Mouse (Mus musculus) liver, embryonic 18 days (tissue): ENCODE data around the gene Miga1. TPM values are rescaled to one million over a fixed set of nuclear protein-coding genes. Genes with fewer than 3 reads are reported as not detected.

ENCODE experiments used
- polyA plus RNA-seq: library from polyadenylated mRNA; depleted of rRNA; stranded (reverse); fragments of >200 nt; gene quantifications from 2 replicates; pipeline ENCODE4 v1.2.3, GENCODE M21; 2012; rRNA removed

Miga1 gene
- polyA plus RNA-seq, result 4.0 and 4.8 TPM in 2 replicates

DNA sequence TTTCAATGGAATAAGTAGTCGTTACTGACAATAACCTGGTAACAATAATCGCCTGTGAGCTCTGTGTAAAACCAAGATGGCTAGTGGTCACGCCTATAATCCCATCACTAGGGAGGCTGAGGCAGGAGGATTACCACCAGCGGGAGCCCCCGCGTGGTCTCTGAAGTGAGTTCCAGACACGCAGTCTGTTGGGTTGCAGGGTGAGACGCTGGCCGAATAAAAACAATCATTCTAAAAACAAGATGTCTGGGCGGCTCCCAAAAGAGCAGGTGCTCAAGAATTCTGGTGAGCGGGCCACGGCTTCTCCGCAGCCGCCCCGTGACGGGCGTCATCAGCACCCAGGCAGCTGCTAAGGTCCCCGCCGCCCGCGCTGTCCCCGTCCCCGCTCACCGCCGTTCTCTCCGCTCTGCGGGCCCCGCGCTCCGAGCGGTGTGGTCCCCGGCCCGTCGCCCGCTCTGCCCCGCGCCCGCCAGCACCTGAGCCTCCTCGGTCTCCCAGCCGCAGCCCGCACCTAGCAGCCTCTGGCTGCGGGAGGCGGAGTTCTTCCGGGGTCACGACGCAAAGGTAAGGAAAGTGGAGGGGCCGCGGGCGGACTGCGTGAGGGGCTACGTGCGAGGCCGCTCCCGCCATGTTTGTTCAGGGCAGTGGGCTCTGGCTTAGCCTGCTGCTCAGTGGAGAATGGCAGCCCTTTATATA lies at the start of gene Miga1:
Gene Miga1 (minus strand): TSS at position 546 of the 696 bp plus-strand sequence.

DNA sequence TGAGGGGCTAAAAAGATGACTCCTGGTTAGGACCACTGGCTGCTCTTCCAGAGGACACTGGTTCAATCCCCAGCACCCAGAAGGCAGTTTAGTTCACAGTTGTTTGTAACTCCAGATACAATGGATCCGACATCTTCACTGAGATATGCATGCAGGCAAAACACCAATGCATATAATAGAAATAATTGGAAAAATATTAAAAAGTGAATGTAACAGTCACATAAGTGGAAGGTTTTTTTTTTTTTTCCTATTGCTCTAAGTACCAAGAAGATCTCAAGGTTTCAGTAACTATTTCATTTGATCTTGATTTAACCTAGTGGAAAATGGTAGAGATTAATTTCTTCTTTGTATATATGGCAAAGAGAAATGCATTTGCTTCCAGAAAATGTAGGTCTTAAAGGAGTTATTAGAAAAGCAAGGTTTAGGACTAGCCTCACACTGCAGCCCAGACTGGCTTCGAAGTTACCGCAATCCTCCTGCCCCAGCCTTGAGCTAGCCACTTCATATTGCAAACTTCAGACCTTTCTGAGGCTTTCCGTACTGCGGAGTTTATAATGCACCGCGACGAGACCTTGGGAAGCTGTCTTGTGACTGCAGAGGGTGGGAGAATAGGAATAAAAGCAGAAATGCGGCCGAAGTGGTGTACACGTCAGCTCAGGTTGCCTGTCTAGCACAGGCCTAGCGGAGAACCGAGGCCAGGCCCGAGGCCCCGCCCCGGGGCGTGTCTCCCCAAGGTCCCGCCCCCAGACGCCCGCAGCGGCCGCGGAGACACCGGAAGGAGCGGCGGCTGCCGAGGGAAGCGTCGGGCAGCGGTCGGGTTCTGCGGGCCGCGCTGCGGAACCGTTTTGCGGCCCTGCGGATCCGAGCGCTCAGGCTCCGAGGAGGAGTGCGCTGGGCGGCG lies 5.8 kb upstream of the Miga1 start, which contains the start of gene Usp33:
Gene Usp33 (plus strand): TSS at position 747 of the 901 bp plus-strand sequence.

DNA sequence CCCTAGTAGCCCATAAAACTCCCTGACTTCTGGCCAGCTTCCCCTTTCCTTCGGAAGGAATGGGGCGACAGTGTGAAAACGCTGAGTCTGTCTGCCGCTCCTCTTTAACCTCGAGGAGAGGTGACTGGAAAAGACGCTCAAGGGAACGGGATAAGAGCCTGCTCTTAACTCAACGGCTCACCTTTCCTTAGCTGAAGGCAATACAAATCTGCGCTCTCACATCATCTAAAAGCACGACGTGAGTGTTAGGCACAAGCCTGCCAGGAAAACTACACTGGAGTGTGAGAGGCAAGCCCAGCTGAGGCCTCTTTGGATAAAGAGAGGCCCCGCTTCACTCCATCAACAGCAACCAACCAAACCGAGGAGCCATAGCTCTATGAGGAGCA lies 74.2 kb downstream of the Miga1 start, which contains the start of gene Nexn:
Gene Nexn (minus strand): TSS at position 315 of the 386 bp plus-strand sequence.

Other genes starting within 250 kb of the Miga1 start
- gene Gipc2, start 174.2 kb downstream of the Miga1 start, polyA plus RNA-seq, result 7.0 and 11.3 TPM in 2 replicates
- 12.9 and 15.2 TPM in 2 replicates for gene Dnajb4, start 130.1 kb downstream of the Miga1 start, polyA plus RNA-seq
- gene Fubp1, start 130.0 kb downstream of the Miga1 start, polyA plus RNA-seq, result 40.6 and 45.4 TPM in 2 replicates
- 0.53 and 0.65 TPM in 2 replicates for gene Nexn, start 74.1 kb downstream of the Miga1 start, polyA plus RNA-seq
- gene Usp33, start 6.1 kb upstream of the Miga1 start, polyA plus RNA-seq, result 18.0 and 18.9 TPM in 2 replicates
- gene Zzz3, start 55.1 kb upstream of the Miga1 start, polyA plus RNA-seq, result 8.3 and 9.1 TPM in 2 replicates